Mouse (Mus musculus): ENCODE measurements around the gene Tex33. TPM values are rescaled to one million over a fixed set of nuclear protein-coding genes. Genes with fewer than 3 reads are reported as not detected.
A peak's percentile ranks its signal among the peaks of the same experiment; 100 is the strongest.
"Not testable (repeated sequence)": the region's sequence is repeated elsewhere in the genome, so short reads cannot be mapped to it uniquely, and the experiment has no call there.

Gene Tex33
- polyA plus RNA-seq, 1 experiment from 2014 or later = not detected

DNA sequence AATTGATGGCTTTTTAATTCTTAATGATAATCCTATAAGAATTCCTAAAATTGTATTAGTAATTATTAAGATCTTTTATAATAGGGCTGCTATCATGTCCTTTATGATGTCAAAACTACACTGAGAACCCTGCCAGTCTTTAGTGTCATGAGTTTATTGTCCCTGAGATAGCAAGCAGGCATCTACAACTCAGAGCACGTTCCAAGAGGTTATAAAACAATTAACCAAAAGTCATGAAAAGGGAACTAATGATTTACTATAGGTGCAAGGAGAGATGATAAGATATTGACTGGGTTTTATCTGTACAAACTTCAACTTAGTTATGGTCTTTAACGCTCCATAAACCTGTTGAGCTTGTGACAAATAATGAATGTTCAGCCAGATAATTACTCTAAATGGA, 29.8 kb downstream of the Tex33 start:
- Histone ChIP-seq H3K27me3 (replicated peaks; ENCODE audit: control insufficient read depth, insufficient read depth, low read length) (peaks cover 78% of the 10 kb centered on the region), H3K9me3 (ENCODE audit: control insufficient read depth) (peaks cover 15% of the 10 kb centered on the region), H3K4me3 (ENCODE audit: low read depth, low read length) (no peak overlapping the region), H3K9ac (ENCODE audit: low read depth, low read length) (no peak overlapping the region), H3K27ac (ENCODE audit: low read depth, low read length) (no peak overlapping the region), H3K4me1 (replicated peaks; ENCODE audit: control insufficient read depth, insufficient read depth, low read length) (no peaks in the 10 kb centered on the region; the same call in 1 of the 2 replicates), H3K4me2 (replicated peaks; ENCODE audit: low read depth) (no peak overlapping the region), H3K36me3 (ENCODE audit: control insufficient read depth, insufficient read depth) (no peaks in the 10 kb centered on the region)
- no peak for TF ChIP-seq CTCF (IDR thresholded peaks at IDR 0.05; ENCODE audit: low read depth)
- WGBS = 12% methylated on average over 2 of the region's 2 CpGs
- 0 out of 2 replicates have a peak, but pooled peaks have one; percentile 38 for ATAC-seq

DNA sequence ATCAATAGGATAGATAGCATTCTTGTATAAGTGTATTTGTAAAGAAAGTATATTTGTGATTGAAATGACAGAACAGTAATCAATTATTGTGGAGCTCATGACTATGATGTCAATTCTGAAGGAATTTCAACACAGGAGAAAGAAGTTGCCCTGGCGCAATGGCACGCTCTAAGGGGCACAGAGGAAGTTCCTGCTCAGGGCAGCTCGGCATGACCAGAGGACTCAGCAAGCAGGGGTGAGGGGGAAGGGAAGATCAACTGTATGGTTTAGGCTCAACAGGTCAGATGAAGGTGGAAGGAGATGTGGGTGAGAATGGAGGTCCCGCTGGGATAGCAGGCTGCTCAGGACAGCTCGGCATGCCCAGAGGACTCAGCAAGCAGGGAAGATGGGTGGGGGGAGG, 40.2 kb downstream of the Tex33 start:
- peaks cover 76% of the 10 kb centered on the region for H3K27me3 ChIP-seq (replicated peaks; ENCODE audit: control insufficient read depth, insufficient read depth, low read length)
- no peak overlapping the region for H3K4me2 ChIP-seq (replicated peaks; ENCODE audit: low read depth)
- no peaks in the 10 kb centered on the region for H3K36me3 ChIP-seq (ENCODE audit: control insufficient read depth, insufficient read depth)
- WGBS = 86% methylated on average over 5 of the region's 5 CpGs
- TF ChIP-seq CTCF (IDR thresholded peaks at IDR 0.05; ENCODE audit: low read depth) = no peak
- no peak overlapping the region for H3K4me3 ChIP-seq (ENCODE audit: low read depth, low read length)
- no peak overlapping the region for H3K9ac ChIP-seq (ENCODE audit: low read depth, low read length)
- no peak for ATAC-seq
- H3K9me3 ChIP-seq (ENCODE audit: control insufficient read depth) = no peaks in the 10 kb centered on the region
- no peak overlapping the region for H3K27ac ChIP-seq (ENCODE audit: low read depth, low read length)
- no peaks in the 10 kb centered on the region for H3K4me1 ChIP-seq (replicated peaks; ENCODE audit: control insufficient read depth, insufficient read depth, low read length)

DNA sequence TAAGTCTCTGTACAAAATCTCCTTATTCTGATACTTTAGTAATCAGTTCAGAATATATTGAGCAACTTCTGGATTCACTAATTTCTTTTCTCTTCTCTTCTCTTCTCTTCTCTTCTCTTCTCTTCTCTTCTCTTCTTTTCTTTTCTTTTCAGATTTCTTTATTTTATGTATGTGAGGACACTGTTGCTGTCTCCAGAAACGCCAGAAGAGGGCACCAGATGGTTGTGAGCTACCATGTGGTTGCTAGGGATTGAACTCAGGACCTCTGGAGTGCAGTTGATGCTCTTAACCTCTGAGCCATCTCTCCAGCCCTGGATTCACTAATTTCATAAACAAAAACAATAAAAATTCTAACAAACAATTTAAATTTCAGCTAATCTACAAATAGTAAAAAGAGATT, 40.8 kb downstream of the Tex33 start:
- ATAC-seq = no peak
- H3K4me3 ChIP-seq (ENCODE audit: low read depth, low read length) = no peak overlapping the region
- H3K27ac ChIP-seq (ENCODE audit: low read depth, low read length) = no peak overlapping the region
- H3K9ac ChIP-seq (ENCODE audit: low read depth, low read length) = no peak overlapping the region
- WGBS = 3% methylated on average over 1 of the region's 1 CpGs
- no peak overlapping the region for H3K4me2 ChIP-seq (replicated peaks; ENCODE audit: low read depth)
- no peaks in the 10 kb centered on the region for H3K4me1 ChIP-seq (replicated peaks; ENCODE audit: control insufficient read depth, insufficient read depth, low read length)
- H3K9me3 ChIP-seq (ENCODE audit: control insufficient read depth) = no peaks in the 10 kb centered on the region
- no peaks in the 10 kb centered on the region for H3K36me3 ChIP-seq (ENCODE audit: control insufficient read depth, insufficient read depth)
- peaks cover 70% of the 10 kb centered on the region for H3K27me3 ChIP-seq (replicated peaks; ENCODE audit: control insufficient read depth, insufficient read depth, low read length)
- TF ChIP-seq CTCF (IDR thresholded peaks at IDR 0.05; ENCODE audit: low read depth) = peak; percentile 80

DNA sequence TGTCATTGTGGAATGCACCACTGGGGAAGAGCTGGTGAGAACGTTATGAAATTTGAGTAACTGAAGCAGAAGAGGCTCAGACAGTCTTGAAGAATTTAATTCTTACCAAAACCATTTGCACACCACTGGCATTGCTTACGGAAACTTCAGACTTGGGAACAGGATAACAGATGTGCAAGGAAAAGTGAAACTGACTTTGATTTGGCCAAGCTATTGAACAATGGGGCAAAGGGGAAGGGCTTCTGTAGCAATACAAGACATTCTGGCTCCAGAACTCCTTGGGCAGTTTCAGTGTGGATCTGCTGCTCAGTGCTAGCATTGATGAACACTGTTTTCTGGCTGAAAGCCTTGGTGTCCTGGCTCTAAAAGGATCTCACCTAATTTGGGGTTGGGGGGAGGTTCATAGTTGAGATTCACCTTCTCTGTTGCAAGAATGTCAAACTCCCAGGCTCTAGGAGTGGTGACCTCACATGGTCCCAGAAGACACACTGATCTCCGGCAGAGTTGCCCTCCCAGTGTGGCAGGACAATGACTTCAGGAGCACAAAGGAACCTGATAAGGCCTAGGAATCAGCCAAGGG, 44.0 kb downstream of the Tex33 start:
- Histone ChIP-seq H3K9me3 (ENCODE audit: control insufficient read depth) (no peaks in the 10 kb centered on the region), H3K27ac (ENCODE audit: low read depth, low read length) (no peak overlapping the region), H3K4me1 (replicated peaks; ENCODE audit: control insufficient read depth, insufficient read depth, low read length) (no peaks in the 10 kb centered on the region), H3K4me3 (ENCODE audit: low read depth, low read length) (no peak overlapping the region), H3K36me3 (ENCODE audit: control insufficient read depth, insufficient read depth) (no peaks in the 10 kb centered on the region), H3K9ac (ENCODE audit: low read depth, low read length) (no peak overlapping the region), H3K27me3 (replicated peaks; ENCODE audit: control insufficient read depth, insufficient read depth, low read length) (peaks cover 39% of the 10 kb centered on the region; the same call in 1 of the 2 replicates), H3K4me2 (replicated peaks; ENCODE audit: low read depth) (no peak overlapping the region)
- 52% methylated on average over 3 of the region's 3 CpGs for WGBS
- no peak for ATAC-seq
- no peak for TF ChIP-seq CTCF (IDR thresholded peaks at IDR 0.05; ENCODE audit: low read depth)

DNA sequence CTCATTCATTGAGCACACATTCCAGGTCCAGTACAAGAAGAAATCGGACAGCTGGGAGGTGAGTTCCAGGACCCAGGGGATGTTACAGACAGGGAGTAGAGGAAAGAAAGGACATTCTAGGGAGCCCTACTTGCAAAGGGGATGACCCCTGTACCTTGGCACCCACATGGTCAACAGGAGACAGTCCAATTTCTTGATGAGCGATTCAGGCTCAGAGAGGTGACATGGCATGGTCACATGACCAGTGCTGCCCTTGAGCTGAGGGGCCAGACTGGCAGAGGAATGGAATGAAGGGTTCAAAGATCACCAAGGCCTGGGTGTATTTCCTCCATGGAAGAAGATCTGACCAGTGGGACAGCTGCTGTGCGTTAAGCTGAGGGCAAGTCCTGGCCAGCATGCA, 51.1 kb downstream of the Tex33 start:
- no peak overlapping the region for H3K4me3 ChIP-seq (ENCODE audit: low read depth, low read length)
- no peaks in the 10 kb centered on the region for H3K9me3 ChIP-seq (ENCODE audit: control insufficient read depth)
- no peak overlapping the region for H3K27ac ChIP-seq (ENCODE audit: low read depth, low read length)
- H3K4me1 ChIP-seq (replicated peaks; ENCODE audit: control insufficient read depth, insufficient read depth, low read length) = no peaks in the 10 kb centered on the region
- H3K9ac ChIP-seq (ENCODE audit: low read depth, low read length) = no peak overlapping the region
- WGBS = 74% methylated on average over 3 of the region's 3 CpGs
- no peak overlapping the region for H3K4me2 ChIP-seq (replicated peaks; ENCODE audit: low read depth)
- ATAC-seq = no peak
- TF ChIP-seq CTCF (IDR thresholded peaks at IDR 0.05; ENCODE audit: low read depth) = no peak
- peaks cover 3% of the 10 kb centered on the region; the same call in 1 of the 2 replicates for H3K27me3 ChIP-seq (replicated peaks; ENCODE audit: control insufficient read depth, insufficient read depth, low read length)
- H3K36me3 ChIP-seq (ENCODE audit: control insufficient read depth, insufficient read depth) = no peaks in the 10 kb centered on the region

DNA sequence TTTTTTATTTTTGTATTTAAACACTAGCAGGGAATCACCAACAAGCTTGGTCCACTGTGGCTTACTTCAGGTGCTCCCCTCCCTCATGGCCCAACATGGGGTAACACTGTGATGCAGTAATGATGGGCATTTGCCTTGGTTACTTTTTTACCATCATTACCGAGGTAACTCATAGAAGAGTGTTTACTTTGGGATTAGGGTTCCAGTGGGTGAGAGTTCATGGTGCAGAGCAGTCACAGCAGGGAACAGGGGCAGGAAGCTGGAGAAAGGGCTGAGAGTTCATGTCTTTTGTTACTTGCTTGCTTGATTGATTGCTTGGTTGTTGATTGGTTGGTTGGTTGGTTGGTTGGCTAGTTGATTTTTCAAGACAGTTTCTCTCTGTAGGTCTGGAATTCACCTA, 52.0 kb downstream of the Tex33 start:
- Histone ChIP-seq H3K9me3 (ENCODE audit: control insufficient read depth) (no peaks in the 10 kb centered on the region), H3K9ac (ENCODE audit: low read depth, low read length) (no peak overlapping the region), H3K27me3 (replicated peaks; ENCODE audit: control insufficient read depth, insufficient read depth, low read length) (peaks cover 3% of the 10 kb centered on the region; the same call in 1 of the 2 replicates), H3K27ac (ENCODE audit: low read depth, low read length) (no peak overlapping the region), H3K4me1 (replicated peaks; ENCODE audit: control insufficient read depth, insufficient read depth, low read length) (no peaks in the 10 kb centered on the region), H3K4me3 (ENCODE audit: low read depth, low read length) (no peak overlapping the region), H3K36me3 (ENCODE audit: control insufficient read depth, insufficient read depth) (no peaks in the 10 kb centered on the region), H3K4me2 (replicated peaks; ENCODE audit: low read depth) (no peak overlapping the region)
- no peak for ATAC-seq
- no peak for TF ChIP-seq CTCF (IDR thresholded peaks at IDR 0.05; ENCODE audit: low read depth)
- WGBS = 0% methylated on average over 1 of the region's 1 CpGs

DNA sequence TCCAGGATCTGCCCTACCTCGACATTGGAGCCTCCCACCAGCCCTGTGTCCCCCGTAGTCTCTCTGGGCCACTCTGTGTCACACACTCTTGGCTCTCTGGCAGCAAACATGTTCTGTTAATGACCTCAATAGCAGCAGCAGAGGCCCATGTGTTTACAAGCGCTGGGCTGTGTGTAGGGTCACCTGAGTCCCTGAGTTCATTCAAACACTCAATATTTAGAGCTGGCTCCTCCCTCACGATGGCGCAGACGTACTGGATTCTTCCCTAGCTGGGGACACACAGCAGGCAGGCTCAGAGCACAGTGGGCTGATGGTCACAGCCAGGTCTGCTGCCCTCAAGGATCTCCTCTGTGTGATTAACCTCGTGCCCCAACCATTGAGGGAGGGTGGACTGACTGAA, 54.8 kb downstream of the Tex33 start:
- H3K27me3 ChIP-seq (replicated peaks; ENCODE audit: control insufficient read depth, insufficient read depth, low read length); H3K9ac ChIP-seq (ENCODE audit: low read depth, low read length); H3K36me3 ChIP-seq (ENCODE audit: control insufficient read depth, insufficient read depth); H3K4me1 ChIP-seq (replicated peaks; ENCODE audit: control insufficient read depth, insufficient read depth, low read length); H3K4me2 ChIP-seq (replicated peaks; ENCODE audit: low read depth); H3K4me3 ChIP-seq (ENCODE audit: low read depth, low read length); H3K27ac ChIP-seq (ENCODE audit: low read depth, low read length); ATAC-seq; H3K9me3 ChIP-seq (ENCODE audit: control insufficient read depth): not testable (repeated sequence)
- WGBS = 61% methylated on average over 6 of the region's 7 CpGs
